Mouse (Mus musculus): ENCODE measurements around the gene Mllt10. TPM values are rescaled to one million over a fixed set of nuclear protein-coding genes. Genes with fewer than 3 reads are reported as not detected.

The Mllt10 gene
- polyA plus RNA-seq (2012; rRNA removed) = 75.4 and 90.3 TPM in 2 replicates

DNA sequence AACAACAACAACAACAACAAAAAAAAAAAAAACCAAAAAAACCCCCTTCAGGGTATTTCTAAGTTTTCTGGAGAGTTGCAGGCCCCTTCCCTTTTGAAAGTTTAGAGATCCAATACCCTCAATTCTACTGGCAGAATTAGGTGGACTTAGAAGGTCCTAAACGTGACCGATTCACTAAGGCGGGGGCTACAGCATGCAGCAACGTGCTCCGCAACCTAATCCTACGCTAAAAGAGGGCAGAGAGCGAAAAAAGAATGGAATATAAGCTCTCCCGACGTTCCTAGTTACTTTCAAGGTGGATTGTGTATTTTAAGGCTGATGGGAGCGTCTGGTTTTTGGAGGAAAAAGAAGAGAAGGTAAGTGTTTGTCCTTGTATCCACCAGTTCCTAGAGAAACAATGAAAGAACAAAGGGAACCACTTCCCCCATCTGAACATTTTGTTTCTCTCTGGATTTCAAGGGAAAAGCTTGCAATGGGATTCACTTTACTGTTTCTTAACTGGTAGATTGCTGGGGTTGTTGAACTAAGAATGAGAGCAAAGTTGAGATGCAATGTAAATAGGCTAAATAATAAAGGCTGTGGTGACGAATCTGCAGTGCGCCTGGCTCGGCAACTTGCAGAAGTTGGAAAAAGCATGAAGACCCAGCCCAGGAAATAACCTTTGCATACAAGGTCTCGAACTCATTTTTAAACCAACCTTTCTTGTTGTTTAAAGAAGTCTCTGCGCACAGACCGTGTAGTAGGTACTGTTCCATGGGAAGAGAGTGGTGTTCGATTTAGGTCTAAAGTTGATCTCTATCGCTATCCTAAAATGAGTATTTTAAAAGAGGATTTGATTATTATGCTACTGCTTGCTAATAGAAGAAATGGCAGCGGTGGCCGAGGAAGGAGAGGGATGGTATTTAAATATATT is at the start of gene Mllt10:
TSS of gene Mllt10 (plus strand) at position 222 of the 913 bp plus-strand sequence.
- Histone ChIP-seq H3K27ac (ENCODE audit: control insufficient read depth, insufficient read depth, low read length) (peak within 1 kb of the TSS; percentile 14; the same call in 1 of the 2 replicates), H3K4me3 (ENCODE audit: control insufficient read depth, insufficient read depth, low read length) (peak within 1 kb of the TSS; percentile 84), H3K4me1 (replicated peaks; ENCODE audit: control insufficient read depth, insufficient read depth, low read length) (no peaks in the 10 kb centered on the region; the same call in 1 of the 2 replicates), H3K27me3 (ENCODE audit: control insufficient read depth, insufficient read depth, low read length) (no peaks in the 10 kb centered on the region; the same call in 1 of the 2 replicates), H3K36me3 (ENCODE audit: control insufficient read depth, insufficient read depth, low read length) (no peaks in the 10 kb centered on the region)
- WGBS = 43% methylated on average over 20 of the region's 20 CpGs
- TF ChIP-seq POLR2A (IDR thresholded peaks at IDR 0.05; ENCODE audit: control insufficient read depth, extremely low read depth, insufficient read depth, low read length, poor library complexity) (no peak), CTCF (IDR thresholded peaks at IDR 0.05; ENCODE audit: borderline replicate concordance, control insufficient read depth, extremely low read depth, insufficient read depth, low read length, poor library complexity) (no peak)
- no peak for DNase-seq

DNA sequence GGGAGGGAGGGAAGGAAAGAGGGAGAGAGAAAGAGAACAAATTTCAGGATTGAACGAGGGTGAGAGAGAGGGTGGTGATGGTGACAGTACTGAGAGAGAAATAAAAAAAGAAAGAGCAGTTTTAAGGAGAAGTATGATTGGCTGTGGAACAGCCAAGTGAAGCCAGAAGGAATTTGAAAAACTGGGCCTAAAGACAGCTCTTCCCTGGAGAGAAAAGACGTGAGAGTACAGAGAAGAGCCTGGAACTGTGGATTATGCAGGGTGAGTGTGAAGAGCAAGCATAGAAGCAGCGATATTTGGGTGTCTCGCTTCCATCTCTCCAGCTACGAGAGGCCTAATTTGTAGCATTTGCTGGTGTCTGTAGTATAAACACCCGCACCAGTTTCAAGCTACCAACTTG is 43.8 kb upstream of the Mllt10 start:
- DNase-seq = no peak
- Histone ChIP-seq H3K36me3 (ENCODE audit: control insufficient read depth, insufficient read depth, low read length) (no peaks in the 10 kb centered on the region), H3K27me3 (ENCODE audit: control insufficient read depth, insufficient read depth, low read length) (no peaks in the 10 kb centered on the region), H3K4me1 (replicated peaks; ENCODE audit: control insufficient read depth, insufficient read depth, low read length) (no peaks in the 10 kb centered on the region), H3K4me3 (ENCODE audit: control insufficient read depth, insufficient read depth, low read length) (no peak overlapping the region), H3K27ac (ENCODE audit: control insufficient read depth, insufficient read depth, low read length) (no peak overlapping the region)
- no peak for TF ChIP-seq CTCF (IDR thresholded peaks at IDR 0.05; ENCODE audit: borderline replicate concordance, control insufficient read depth, extremely low read depth, insufficient read depth, low read length, poor library complexity)
- WGBS = 94% methylated on average over 6 of the region's 6 CpGs

DNA sequence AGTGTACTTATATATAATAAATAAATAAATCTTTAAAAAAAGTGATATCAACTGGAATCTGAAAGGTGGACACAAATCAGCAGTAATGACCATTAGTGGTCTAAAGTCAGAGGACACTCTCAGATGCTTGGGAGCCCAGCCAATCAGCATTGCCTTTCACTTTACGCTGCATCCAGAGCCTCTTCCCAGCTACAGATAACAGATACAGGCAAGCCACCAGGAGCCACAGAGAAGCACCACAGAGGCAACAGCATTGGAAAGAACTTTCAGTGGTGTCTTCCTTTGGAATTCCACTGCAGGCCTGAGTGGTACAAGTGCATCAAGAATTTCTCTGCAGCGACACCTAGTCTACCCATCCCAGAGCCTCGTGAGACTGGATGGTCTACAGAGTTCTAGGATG is 42.2 kb upstream of the Mllt10 start:
- H3K27me3 ChIP-seq (ENCODE audit: control insufficient read depth, insufficient read depth, low read length) = no peaks in the 10 kb centered on the region
- TF ChIP-seq POLR2A (IDR thresholded peaks at IDR 0.05; ENCODE audit: control insufficient read depth, extremely low read depth, insufficient read depth, low read length, poor library complexity) (no peak), CTCF (IDR thresholded peaks at IDR 0.05; ENCODE audit: borderline replicate concordance, control insufficient read depth, extremely low read depth, insufficient read depth, low read length, poor library complexity) (no peak)
- no peaks in the 10 kb centered on the region for H3K4me1 ChIP-seq (replicated peaks; ENCODE audit: control insufficient read depth, insufficient read depth, low read length)
- no peak for DNase-seq
- H3K36me3 ChIP-seq (ENCODE audit: control insufficient read depth, insufficient read depth, low read length) = no peaks in the 10 kb centered on the region
- H3K4me3 ChIP-seq (ENCODE audit: control insufficient read depth, insufficient read depth, low read length) = no peak overlapping the region
- no peak overlapping the region for H3K27ac ChIP-seq (ENCODE audit: control insufficient read depth, insufficient read depth, low read length)
- 95% methylated on average over 3 of the region's 3 CpGs for WGBS

DNA sequence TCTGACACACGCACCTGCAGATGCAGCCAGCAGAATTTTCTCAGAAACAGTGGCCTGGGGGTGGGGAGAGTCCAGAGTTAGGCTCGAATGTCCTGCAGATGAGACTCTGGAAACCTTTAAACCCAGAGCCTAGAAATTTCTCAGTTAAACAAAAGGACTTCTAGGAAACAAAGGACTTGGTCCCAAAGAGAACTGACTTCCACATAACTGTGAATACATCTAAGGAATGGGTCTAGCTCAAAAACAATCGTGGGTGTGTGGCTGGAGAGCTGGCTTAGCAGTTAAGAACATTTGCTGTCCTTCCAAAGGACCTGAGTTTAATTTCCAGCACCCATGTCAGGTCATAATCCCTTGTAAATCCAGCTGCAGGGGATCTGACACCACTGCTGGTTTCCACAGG is 39.5 kb upstream of the Mllt10 start:
- no peak for TF ChIP-seq CTCF (IDR thresholded peaks at IDR 0.05; ENCODE audit: borderline replicate concordance, control insufficient read depth, extremely low read depth, insufficient read depth, low read length, poor library complexity)
- TF ChIP-seq POLR2A (IDR thresholded peaks at IDR 0.05; ENCODE audit: control insufficient read depth, extremely low read depth, insufficient read depth, low read length, poor library complexity) = no peak
- DNase-seq = no peak
- Histone ChIP-seq H3K27me3 (ENCODE audit: control insufficient read depth, insufficient read depth, low read length) (no peaks in the 10 kb centered on the region), H3K4me3 (ENCODE audit: control insufficient read depth, insufficient read depth, low read length) (no peak overlapping the region), H3K27ac (ENCODE audit: control insufficient read depth, insufficient read depth, low read length) (no peak overlapping the region), H3K4me1 (replicated peaks; ENCODE audit: control insufficient read depth, insufficient read depth, low read length) (no peaks in the 10 kb centered on the region), H3K36me3 (ENCODE audit: control insufficient read depth, insufficient read depth, low read length) (no peaks in the 10 kb centered on the region)
- 77% methylated on average over 3 of the region's 3 CpGs for WGBS

DNA sequence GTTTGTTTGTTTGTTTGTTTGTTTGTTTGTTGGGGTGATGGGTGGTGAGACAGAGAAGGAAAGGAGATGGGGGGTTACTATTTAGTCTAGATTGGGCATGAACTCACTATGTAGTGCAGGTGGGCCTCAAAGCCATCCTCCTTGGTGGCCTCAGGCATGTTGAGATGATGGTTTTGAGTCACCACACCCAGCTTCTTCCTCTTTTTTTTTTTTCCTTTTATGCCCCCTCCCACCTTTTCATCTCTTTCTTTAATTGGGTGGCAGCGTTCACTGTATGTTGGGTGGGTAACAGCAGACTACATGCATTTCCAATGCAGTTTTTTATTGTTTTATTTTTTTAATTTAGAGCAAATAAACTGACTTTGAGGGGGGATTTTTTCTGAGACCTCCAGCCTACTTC is 38.4 kb upstream of the Mllt10 start:
- no peaks in the 10 kb centered on the region for H3K27me3 ChIP-seq (ENCODE audit: control insufficient read depth, insufficient read depth, low read length)
- no peaks in the 10 kb centered on the region for H3K36me3 ChIP-seq (ENCODE audit: control insufficient read depth, insufficient read depth, low read length)
- TF ChIP-seq POLR2A (IDR thresholded peaks at IDR 0.05; ENCODE audit: control insufficient read depth, extremely low read depth, insufficient read depth, low read length, poor library complexity) (no peak), CTCF (IDR thresholded peaks at IDR 0.05; ENCODE audit: borderline replicate concordance, control insufficient read depth, extremely low read depth, insufficient read depth, low read length, poor library complexity) (no peak)
- 61% methylated on average over 1 of the region's 1 CpGs for WGBS
- no peak overlapping the region for H3K4me3 ChIP-seq (ENCODE audit: control insufficient read depth, insufficient read depth, low read length)
- H3K4me1 ChIP-seq (replicated peaks; ENCODE audit: control insufficient read depth, insufficient read depth, low read length) = no peaks in the 10 kb centered on the region
- DNase-seq = no peak
- H3K27ac ChIP-seq (ENCODE audit: control insufficient read depth, insufficient read depth, low read length) = no peak overlapping the region

DNA sequence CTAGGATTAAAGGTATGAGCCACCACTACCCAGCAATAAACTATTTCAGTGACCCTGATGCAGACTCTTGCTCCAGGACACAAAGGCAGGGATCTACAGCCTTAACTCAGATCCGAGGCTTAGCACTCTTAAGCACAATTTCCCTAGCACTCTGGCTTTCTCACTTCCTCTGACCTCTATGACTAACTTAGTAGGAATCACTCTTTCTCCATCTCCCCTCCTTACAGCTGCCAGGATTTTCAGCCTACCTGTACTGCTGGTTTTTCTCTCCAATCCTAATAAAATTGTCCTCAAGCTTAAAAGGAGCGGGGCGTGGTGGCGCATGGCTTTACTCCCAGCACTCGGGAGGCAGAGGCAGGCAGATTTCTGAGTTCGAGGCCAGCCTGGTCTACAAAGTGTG is 37.7 kb upstream of the Mllt10 start:
- Histone ChIP-seq H3K4me1 (replicated peaks; ENCODE audit: control insufficient read depth, insufficient read depth, low read length) (no peaks in the 10 kb centered on the region), H3K27ac (ENCODE audit: control insufficient read depth, insufficient read depth, low read length) (no peak overlapping the region), H3K27me3 (ENCODE audit: control insufficient read depth, insufficient read depth, low read length) (no peaks in the 10 kb centered on the region), H3K4me3 (ENCODE audit: control insufficient read depth, insufficient read depth, low read length) (no peak overlapping the region), H3K36me3 (ENCODE audit: control insufficient read depth, insufficient read depth, low read length) (no peaks in the 10 kb centered on the region)
- TF ChIP-seq POLR2A (IDR thresholded peaks at IDR 0.05; ENCODE audit: control insufficient read depth, extremely low read depth, insufficient read depth, low read length, poor library complexity) (no peak), CTCF (IDR thresholded peaks at IDR 0.05; ENCODE audit: borderline replicate concordance, control insufficient read depth, extremely low read depth, insufficient read depth, low read length, poor library complexity) (no peak)
- WGBS = 98% methylated on average over 6 of the region's 6 CpGs
- DNase-seq = no peak
